Mouse (Mus musculus) C2C12 (cell line): Measurements from ENCODE around the gene Rpgr. TPM values are rescaled to one million over a fixed set of nuclear protein-coding genes. Genes with fewer than 3 reads are reported as not detected.

Experiments
- H3K27me3 ChIP-seq: one replicate; pipeline ENCODE4 v1.6.1; 2011; ENCODE audit not compliant: control insufficient read depth, insufficient read depth, insufficient read length
- H3K36me3 ChIP-seq: one replicate; pipeline ENCODE4 v1.6.1; 2011; ENCODE audit not compliant: control insufficient read depth, insufficient read depth
- H3K4me3 ChIP-seq: one replicate; pipeline ENCODE4 v1.5.1; 2011; ENCODE audit warnings: mild to moderate bottlenecking, control low read depth; ENCODE audit not compliant: poor library complexity, insufficient read depth, severe bottlenecking
- H3K79me2 ChIP-seq: one replicate; pipeline ENCODE4 v1.6.1; 2011; ENCODE audit not compliant: control insufficient read depth, insufficient read depth
- H3K79me3 ChIP-seq: one replicate; pipeline ENCODE4 v1.6.1; 2011; ENCODE audit warnings: low read depth, control low read depth
- H3ac ChIP-seq: one replicate; pipeline ENCODE3; 2011; ENCODE audit warnings: low read depth; ENCODE audit not compliant: control insufficient read depth, insufficient read length
- CEBPB ChIP-seq: IDR thresholded peaks from one replicate; pipeline ENCODE4 v1.6.1; 2011; ENCODE audit warnings: low read depth, mild to moderate bottlenecking, control low read depth, moderate library complexity
- CTCF ChIP-seq: IDR thresholded peaks from one replicate; pipeline ENCODE4 v1.5.1; 2011; ENCODE audit not compliant: control insufficient read depth, insufficient read depth, insufficient read length
- FOSL1 ChIP-seq: IDR thresholded peaks from one replicate; pipeline ENCODE4 v1.8.0; 2011; ENCODE audit warnings: mild to moderate bottlenecking, low read length; ENCODE audit not compliant: poor library complexity, insufficient read depth, severe bottlenecking
- MAX ChIP-seq: IDR thresholded peaks from one replicate; pipeline ENCODE4 v1.6.1; 2011; ENCODE audit warnings: mild to moderate bottlenecking, control low read depth
- MYOD1 ChIP-seq: IDR thresholded peaks from one replicate; pipeline ENCODE4 v1.6.1; 2011; ENCODE audit warnings: low read depth; ENCODE audit not compliant: control insufficient read depth, insufficient read length
- MYOG ChIP-seq: IDR thresholded peaks from one replicate; pipeline ENCODE4 v1.6.1; 2011; ENCODE audit not compliant: control insufficient read depth, insufficient read length; ENCODE audit errors: extremely low read depth
- USF1 ChIP-seq: IDR thresholded peaks from one replicate; pipeline ENCODE4 v1.6.1; 2011; ENCODE audit warnings: low read depth, mild to moderate bottlenecking, control low read depth, moderate library complexity
- polyA plus RNA-seq: library from polyadenylated mRNA; unstranded; fragments of >200 nt; fragmentation: generic; extraction: Trizol; gene quantifications from one replicate; pipeline ENCODE4 v1.2.1, GENCODE M21; 2012; ENCODE audit warnings: missing spikeins

The Rpgr gene
- polyA plus RNA-seq, 1 experiment, result 1.2 TPM

GRCm38 (mm10) chrX:10105475-10105874 is 111.2 kb downstream of the Rpgr start:
- no peaks in the 10 kb centered on the region for H3K27me3 ChIP-seq
- no peaks in the 10 kb centered on the region for H3K79me3 ChIP-seq
- H3K79me2 ChIP-seq, result no peaks in the 10 kb centered on the region
- H3ac ChIP-seq, result no peak overlapping the region
- TF ChIP-seq CEBPB, result no peak
- TF ChIP-seq FOSL1, result no peak
- no peak for TF ChIP-seq MYOD1
- TF ChIP-seq MYOG, result no peak
- no peak for TF ChIP-seq USF1
- TF ChIP-seq CTCF, result no peak
- no peak for TF ChIP-seq MAX
- H3K4me3 ChIP-seq, result no peak overlapping the region
- H3K36me3 ChIP-seq, result no peaks in the 10 kb centered on the region

DNA sequence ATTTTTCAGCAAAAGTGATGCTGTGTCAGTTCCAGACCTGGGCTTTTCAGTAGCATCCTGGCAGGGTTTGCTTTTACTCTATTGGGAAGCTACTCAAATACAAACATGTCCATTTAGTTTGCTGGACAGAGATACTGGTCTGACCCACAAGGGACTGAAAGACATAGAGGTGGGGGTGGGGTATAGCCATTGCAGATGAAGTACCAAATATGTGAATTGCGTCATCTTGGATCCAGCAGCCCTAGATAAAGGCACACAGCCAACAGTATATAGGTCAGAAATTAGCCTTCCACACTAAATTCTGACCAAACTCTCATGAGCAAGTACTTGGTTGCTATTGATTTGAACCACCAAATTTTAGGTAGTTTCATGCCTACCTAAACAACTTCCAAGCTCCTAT is 114.0 kb downstream of the Rpgr start:
- Histone ChIP-seq H3ac (no peak overlapping the region), H3K36me3 (no peaks in the 10 kb centered on the region), H3K79me3 (no peaks in the 10 kb centered on the region), H3K4me3 (no peak overlapping the region), H3K79me2 (no peaks in the 10 kb centered on the region), H3K27me3 (no peaks in the 10 kb centered on the region)
- TF ChIP-seq FOSL1, result no peak

DNA sequence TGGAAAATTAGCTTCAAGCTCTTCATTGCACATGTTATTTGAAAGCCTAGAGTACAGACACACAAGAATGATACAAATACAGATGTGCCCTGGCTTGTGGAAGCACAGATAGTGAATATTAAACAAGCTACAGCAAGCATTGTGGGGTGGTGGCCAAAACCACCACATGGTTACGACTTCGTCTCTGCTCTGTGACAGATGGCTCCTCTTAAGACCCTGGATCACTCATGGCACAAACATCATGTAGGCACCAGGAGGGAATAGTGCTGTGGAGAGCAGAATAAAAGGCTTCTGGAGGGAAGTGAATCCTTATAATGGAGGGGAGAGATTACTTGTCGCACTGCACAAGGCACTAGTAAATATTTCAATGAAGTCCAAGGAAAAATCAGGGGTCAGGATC is 120.9 kb downstream of the Rpgr start:
- Histone ChIP-seq H3K79me3 (no peaks in the 10 kb centered on the region), H3K27me3 (no peaks in the 10 kb centered on the region), H3K36me3 (no peaks in the 10 kb centered on the region), H3K79me2 (no peaks in the 10 kb centered on the region), H3K4me3 (no peak overlapping the region), H3ac (no peak overlapping the region)
- TF ChIP-seq MAX (no peak), MYOD1 (no peak), USF1 (no peak), CTCF (no peak), FOSL1 (no peak), MYOG (no peak), CEBPB (no peak)

DNA sequence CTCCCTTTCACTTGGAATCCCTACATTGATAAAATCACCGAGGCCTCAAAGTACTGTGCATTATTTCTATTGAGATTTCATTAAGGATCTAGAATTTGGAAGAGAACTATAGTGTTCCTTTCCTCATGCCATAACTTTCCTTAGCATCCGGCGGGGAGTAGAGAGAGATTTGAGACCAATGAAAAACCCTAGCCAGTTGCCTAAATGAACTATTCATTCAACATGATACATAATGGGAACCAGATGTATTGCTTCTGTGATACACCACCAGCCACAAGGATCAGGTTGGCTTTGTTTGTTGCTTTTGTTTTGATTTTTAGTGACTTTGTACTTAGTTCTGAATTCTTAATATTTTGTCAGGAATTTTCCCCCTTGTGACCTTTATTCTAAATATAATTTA is 136.3 kb downstream of the Rpgr start:
- Histone ChIP-seq H3K27me3 (no peaks in the 10 kb centered on the region), H3K79me2 (no peaks in the 10 kb centered on the region), H3K4me3 (no peak overlapping the region), H3K79me3 (no peaks in the 10 kb centered on the region), H3ac (no peak overlapping the region), H3K36me3 (no peaks in the 10 kb centered on the region)
- TF ChIP-seq USF1 (no peak), FOSL1 (no peak), MAX (no peak), CEBPB (no peak), MYOD1 (no peak), MYOG (no peak)

DNA sequence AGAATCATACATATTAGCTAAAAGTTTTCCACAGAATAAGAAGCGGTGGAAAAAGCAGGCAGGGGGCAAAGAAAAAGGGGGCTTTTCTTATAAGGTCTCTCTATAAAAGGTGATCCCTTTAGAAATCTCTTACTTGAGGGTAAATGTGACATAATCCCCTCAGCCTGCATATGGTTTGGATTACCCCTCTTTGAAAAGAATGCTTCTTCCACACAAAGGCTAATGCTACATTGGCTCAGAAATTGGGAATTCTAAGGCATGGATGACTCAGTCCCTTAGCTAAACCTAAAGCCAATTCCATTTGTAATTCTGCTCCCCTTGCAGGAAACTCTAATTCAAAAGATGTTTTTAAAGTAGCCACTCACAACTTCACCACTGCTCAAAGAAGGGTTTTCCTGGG is 136.7 kb downstream of the Rpgr start:
- no peaks in the 10 kb centered on the region for H3K36me3 ChIP-seq
- H3K79me2 ChIP-seq, result no peaks in the 10 kb centered on the region
- no peak overlapping the region for H3ac ChIP-seq
- TF ChIP-seq CTCF, result no peak
- no peak for TF ChIP-seq MYOG
- TF ChIP-seq USF1, result no peak
- TF ChIP-seq MYOD1, result no peak
- no peak for TF ChIP-seq MAX
- TF ChIP-seq CEBPB, result no peak
- TF ChIP-seq FOSL1, result no peak
- H3K4me3 ChIP-seq, result no peak overlapping the region
- H3K79me3 ChIP-seq, result no peaks in the 10 kb centered on the region
- no peaks in the 10 kb centered on the region for H3K27me3 ChIP-seq

DNA sequence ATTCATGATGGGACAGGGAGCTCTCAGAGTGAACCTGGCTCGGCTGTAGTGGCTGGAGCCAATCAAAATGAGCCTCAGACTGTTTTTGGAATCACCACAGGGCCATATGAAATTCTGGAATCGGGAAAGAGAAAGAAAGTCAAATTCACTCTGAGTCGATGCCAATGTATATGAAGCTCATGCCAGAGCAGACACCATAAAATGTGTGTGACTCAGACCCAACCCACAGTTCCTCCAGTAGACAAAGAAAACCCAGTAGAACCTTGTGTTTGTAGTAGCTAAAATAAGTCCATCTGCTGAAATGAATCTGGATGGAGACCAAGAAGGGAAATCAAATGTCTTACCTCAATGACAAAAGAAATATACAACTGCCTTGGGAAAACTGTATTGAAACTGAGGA is 142.8 kb downstream of the Rpgr start:
- no peaks in the 10 kb centered on the region for H3K27me3 ChIP-seq
- no peaks in the 10 kb centered on the region for H3K79me2 ChIP-seq
- H3ac ChIP-seq, result no peak overlapping the region
- no peak for TF ChIP-seq MYOG
- no peak for TF ChIP-seq CTCF
- no peak for TF ChIP-seq CEBPB
- no peak for TF ChIP-seq FOSL1
- no peak for TF ChIP-seq MAX
- TF ChIP-seq USF1, result no peak
- no peak for TF ChIP-seq MYOD1
- H3K36me3 ChIP-seq, result no peaks in the 10 kb centered on the region
- no peaks in the 10 kb centered on the region for H3K79me3 ChIP-seq
- no peak overlapping the region for H3K4me3 ChIP-seq
